Mouse (Mus musculus) cerebellum, adult 2 months (tissue): ENCODE results near the gene Nfe2l2.

Experiments used
- CTCF ChIP-seq: fragments of 200-500 bp; IDR thresholded peaks from 2 replicates; pipeline ENCODE4 v1.5.1; 2011; ENCODE audit warnings: low read depth, mild to moderate bottlenecking, control low read depth, low read length, moderate library complexity, borderline replicate concordance; ENCODE audit not compliant: insufficient read depth
- POLR2A ChIP-seq: fragments of 200-500 bp; IDR thresholded peaks from 2 replicates; pipeline ENCODE4 v1.6.1; 2011; ENCODE audit warnings: low read length, control low read depth, borderline replicate concordance; ENCODE audit not compliant: insufficient read depth

GRCm38 (mm10) chr2:75679947-75680346, 24.5 kb downstream of the Nfe2l2 start:
- TF ChIP-seq POLR2A = no peak
- TF ChIP-seq CTCF = no peak
